Mouse (Mus musculus) CD8-positive naive resting alpha-beta T cell, adult 2 months (primary cell): ENCODE data around the gene Gm28539.
"Not testable (repeated sequence)": the region's sequence is repeated elsewhere in the genome, so short reads cannot be mapped to it uniquely, and the experiment has no call there.

Source experiments
- DNase-seq, 2 experiments: peaks; one replicate each; pipeline ENCODE4 v3.0.0; 2022; ENCODE audit warnings: low read depth in 2 of 2, low spot score in 2 of 2

The Gm28539 gene

DNA sequence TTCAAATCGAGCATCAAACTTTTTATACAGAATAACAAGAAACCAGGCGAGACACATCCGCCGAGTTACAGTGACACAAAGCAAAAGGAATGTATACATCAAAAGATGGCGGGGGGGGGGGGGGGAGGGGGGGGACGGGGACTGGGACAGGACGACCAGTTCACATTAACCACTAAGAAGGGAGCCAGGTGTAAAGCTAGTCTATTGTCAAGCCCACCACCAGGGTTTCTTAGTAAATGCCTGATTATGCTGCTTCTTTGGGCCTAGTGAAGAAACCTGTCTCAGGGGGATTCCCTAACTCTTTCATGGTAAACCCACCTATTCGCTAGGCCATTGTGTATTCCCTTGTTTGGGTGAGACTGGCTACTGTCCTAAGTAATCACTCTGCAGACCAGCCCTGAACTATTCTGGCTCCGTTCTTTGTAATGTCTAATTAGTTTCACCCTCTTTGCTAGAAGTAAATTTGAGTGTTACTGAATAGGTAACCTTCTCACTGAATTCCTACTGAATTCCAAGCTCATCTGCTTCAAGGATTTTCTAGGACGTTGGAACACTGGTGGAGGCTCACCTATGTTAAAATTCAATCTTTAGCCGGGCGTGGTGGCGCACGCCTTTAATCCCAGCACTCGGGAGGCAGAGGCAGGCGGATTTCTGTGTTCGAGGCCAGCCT lies 13.3 kb downstream of the Gm28539 start:
- DNase-seq, result not testable (repeated sequence)

DNA sequence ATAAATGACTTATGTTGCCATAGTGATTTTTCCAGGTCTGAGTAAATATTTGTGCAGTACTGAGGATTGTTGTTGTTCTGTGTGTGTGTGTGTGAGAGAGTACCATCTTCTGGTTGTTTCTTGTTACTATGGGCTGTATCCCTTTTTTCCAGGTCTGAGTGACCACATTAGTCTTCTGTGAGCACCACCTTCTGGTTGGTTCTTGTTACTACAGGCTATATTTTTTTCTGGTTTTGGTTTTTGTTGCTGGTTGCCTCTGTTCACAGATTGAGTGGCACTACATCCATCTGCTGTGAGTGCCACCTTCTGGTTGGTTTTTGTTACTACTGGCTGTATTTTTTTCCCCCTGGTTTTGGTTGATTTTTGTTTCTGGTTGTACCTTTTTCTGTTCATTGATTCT lies 22.2 kb downstream of the Gm28539 start:
- peak; percentile 31 to 64 for DNase-seq

- DNase-seq, result no peak
These were observed 23.8 kb downstream of the Gm28539 start for GRCm38 (mm10) chr16:18860186-18860585.

- DNase-seq, result not testable (repeated sequence)
These were observed 34.1 kb downstream of the Gm28539 start for GRCm38 (mm10) chr16:18870495-18870894.

DNA sequence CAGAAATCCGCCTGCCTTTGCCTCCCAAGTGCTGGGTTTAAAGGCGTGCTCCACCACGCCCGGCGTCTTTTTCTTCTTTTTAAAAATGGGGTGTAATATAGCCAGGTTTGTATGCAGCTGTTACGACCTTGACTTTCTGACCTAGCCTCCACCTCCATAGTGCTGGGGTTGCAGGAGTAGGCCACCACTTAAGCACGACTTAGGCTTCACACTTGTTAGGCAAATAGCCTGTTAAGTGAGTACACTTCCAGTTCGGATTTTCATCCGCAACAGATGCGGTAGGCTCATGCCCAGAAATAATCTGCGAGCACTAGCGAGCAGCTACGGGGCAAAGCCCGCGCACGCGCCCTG lies 39.7 kb downstream of the Gm28539 start:
- no peak for DNase-seq

DNA sequence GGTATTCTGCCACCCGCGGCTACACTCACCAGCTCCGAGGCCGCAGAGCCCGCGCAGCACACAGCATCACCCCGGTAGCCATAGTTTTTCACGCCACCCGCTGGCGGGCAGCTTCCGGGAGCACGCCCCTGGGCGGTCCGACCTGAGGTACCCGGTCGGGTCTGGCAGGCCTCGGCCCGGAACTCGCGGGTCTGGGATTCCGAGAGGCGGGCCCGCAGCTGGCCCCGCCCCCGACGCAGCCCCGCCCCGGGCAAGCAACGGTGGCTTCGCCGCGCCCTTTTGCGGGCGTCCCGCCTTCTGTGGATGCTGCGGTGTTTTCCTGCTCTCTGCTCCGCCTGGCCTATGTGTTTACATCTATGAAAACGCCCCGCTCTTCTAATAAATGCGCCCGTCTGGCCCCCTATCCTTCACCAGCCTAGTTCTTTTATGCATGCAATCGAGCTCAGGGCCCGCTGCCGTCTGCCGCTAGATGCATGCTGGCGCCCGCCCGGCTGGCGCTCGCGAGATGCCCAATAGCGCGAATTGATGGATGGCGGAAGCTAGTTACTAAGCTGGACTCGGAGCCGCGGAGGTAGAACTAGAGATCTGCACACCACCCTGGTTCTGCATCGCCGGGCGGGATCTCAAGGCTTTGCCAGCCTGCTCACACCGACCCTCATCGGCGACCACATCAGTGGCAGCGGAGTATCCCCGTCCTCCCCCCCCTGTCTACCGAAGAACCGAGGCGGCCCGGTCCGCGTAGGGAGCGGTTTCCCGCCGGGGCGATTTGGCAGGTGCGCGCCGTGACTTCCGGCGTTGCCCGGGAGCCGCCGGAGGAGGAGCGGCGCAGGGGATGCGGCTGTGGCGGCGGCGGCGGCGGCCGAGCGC lies 40.3 kb downstream of the Gm28539 start, which contains the start of the genes Mrpl40 and Hira:
TSS of gene Mrpl40 (minus strand) at position 421 of the 867 bp plus-strand sequence.
TSS of gene Hira (plus strand) at position 596 of the 867 bp plus-strand sequence.
- DNase-seq, result peak; percentile 91 to 92

DNA sequence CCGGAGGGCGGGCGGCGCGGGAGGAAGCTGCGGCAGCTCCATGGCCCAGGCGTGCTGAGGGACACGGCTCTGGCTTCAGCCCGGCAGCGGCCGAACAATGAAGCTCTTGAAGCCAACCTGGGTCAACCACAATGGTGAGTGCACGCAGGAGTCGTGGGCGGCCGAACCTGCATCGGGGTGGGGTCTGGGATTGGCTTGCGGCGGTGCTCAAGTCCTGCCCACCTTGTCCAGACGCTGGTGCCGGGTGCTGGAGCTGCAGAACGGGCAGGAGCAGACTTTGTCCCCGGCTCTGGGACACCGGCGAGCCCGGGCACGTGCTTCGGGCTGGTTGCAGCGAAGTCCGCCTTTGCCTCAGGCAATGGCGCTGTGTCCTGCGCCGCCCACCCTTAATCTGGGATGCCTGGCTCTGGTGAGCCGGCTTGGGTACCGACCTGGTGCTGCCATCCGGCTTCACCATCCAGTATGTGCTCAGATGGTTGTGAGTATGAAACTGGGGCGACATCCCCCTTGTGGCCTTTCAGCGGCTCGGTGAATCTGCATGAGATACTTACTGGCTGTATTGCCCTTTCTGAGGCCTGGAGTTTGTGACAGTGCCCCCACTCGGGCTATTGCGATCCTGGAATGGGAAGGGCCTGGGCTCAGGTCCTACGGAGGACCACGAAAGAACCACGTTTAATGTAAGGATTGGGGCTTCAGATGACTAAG lies 41.2 kb downstream of the Gm28539 start:
- DNase-seq, result peak; percentile 54 to 66

- DNase-seq, result no peak
These were observed 41.8 kb downstream of the Gm28539 start for GRCm38 (mm10) chr16:18878091-18878720.

DNA sequence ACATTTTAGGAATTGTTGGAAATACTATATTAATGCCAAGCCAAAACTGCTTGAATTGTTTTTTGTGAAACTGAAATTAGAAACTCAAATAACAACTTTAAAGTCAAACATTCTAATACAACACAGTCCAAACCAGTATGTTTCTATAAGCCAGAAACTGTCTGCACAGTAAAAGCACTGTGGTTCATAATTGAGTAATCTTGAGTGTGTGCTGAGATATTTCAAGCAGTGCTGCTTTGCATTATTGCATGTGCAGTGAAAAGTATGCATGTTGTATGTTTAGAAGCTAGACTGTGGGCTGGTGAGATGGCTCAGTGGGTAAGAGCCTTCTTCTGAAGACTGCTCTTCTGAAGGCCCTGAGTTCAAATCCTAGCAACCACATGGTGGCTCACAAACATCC lies 47.7 kb downstream of the Gm28539 start:
- DNase-seq, result no peak

DNA sequence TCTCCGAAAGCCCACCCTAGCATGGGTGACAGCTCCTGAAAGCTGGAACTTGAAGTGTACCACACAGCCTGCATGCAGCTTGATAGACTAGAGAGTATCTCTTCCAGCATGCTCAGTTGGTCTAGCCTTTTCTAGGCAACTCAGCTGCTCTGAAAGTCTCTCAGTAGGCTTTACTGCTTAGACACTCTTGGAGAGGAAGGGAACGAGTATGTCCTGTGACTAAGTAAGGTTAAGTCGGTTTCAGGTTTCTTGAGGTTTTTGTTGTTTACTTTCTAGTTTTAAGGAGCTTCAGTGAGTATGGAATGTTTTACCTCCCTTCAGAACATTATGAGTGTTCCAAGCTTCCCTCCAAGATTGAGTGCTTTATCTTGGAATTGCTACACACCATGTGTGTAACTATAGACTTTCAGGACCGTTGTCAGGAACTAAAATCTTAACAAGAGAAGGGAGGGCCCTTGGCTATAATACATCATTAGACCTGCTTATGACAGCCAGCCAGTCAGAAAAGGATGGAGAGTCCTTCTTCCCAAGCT lies 57.5 kb downstream of the Gm28539 start:
- no peak for DNase-seq

- no peak for DNase-seq
These were observed 58.9 kb downstream of the Gm28539 start for GRCm38 (mm10) chr16:18895249-18895648.

- no peak for DNase-seq
These were observed 60.0 kb downstream of the Gm28539 start for GRCm38 (mm10) chr16:18896429-18896828.

GRCm38 (mm10) chr16:18905648-18906047 lies 69.3 kb downstream of the Gm28539 start:
- no peak for DNase-seq

- DNase-seq, result no peak
These were observed 79.7 kb downstream of the Gm28539 start for GRCm38 (mm10) chr16:18916064-18916463.

DNA sequence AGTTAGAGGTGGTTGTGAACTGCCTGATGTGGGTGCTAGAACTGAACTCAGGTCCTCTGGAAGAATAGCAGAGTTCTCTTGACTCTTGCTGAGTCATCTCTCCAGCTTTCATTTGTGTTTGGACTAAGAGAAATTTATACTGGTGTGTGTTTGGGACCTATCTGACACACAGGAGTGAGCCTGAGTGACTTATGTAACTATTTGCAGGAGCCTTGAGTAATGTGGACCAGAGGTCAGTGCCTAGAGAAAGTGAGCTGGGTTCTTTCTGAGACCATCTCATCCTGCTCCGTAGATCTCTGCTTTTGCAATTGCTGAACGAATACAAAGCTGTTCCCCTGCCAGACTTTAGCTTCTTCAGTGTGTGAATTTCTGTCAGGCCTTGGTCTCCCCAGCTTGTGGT lies 85.4 kb downstream of the Gm28539 start:
- no peak for DNase-seq

GRCm38 (mm10) chr16:18927963-18928362 lies 91.6 kb downstream of the Gm28539 start:
- DNase-seq, result no peak

- no peak for DNase-seq
These were observed 102.1 kb downstream of the Gm28539 start for GRCm38 (mm10) chr16:18938321-18939082.

- DNase-seq, result no peak
These were observed 107.5 kb downstream of the Gm28539 start for GRCm38 (mm10) chr16:18943906-18944305.

DNA sequence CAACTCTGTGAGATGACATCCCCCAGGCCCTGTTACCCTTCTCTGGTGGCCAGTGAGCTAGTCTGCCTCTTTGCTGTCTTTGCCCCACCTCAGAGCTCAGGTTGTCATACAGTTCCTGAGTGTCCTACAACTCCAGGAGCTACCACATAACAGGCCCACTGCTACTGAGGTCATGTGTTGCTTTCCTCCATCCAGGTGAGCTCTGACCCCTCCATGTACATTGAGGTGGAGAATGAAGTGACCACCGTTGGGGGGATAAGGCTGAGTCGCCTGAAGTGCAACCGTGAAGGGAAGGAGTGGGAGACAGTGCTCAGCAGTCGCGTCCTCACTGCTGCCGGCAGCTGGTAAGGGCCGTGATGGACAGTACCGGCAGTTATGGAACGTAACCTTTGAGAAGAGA lies 112.6 kb downstream of the Gm28539 start:
- DNase-seq, result no peak

DNA sequence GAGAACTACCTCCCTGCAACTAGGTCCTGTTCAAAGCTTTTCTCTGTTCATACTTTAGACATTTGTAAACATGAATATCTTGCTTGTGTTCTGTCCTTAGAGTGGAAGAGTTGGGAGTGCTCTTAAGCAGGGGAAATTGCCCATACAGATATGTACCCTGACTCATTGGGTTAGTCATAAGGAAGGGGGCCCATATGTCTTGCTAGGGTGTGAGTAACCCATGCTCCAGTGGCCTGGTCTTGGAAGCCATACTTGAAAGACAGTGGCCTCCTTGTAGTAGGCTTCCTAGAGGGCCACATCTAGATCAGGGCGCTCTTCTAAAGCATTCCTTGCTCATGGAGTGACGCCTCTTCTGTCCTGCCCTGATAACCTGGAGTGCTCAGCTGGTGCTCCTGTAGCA lies 114.0 kb downstream of the Gm28539 start:
- no peak for DNase-seq
